Mouse (Mus musculus) E14TG2a.4 (cell line): ENCODE measurements around the gene Rbm38.
A peak's percentile ranks its signal among the peaks of the same experiment; 100 is the strongest.

Experiments
- H3K27me3 ChIP-seq: 2 replicates; pipeline ENCODE4 v1.6.1; 2014; ENCODE audit warnings: low read length, control low read depth; ENCODE audit not compliant: insufficient read depth
- H3K36me3 ChIP-seq: 2 replicates; pipeline ENCODE4 v1.6.1; 2014; ENCODE audit warnings: low read length, control low read depth; ENCODE audit not compliant: insufficient read depth
- H3K4me1 ChIP-seq: replicated peaks from 2 replicates; pipeline ENCODE4 v1.6.1; 2014; ENCODE audit warnings: low read depth, low read length, control low read depth
- H3K4me3 ChIP-seq: replicated peaks from 2 replicates; pipeline ENCODE4 v1.5.1; 2014; ENCODE audit warnings: mild to moderate bottlenecking, low read length
- H3K9me3 ChIP-seq: 2 replicates; pipeline ENCODE4 v1.6.1; 2014; ENCODE audit warnings: low read length, control low read depth
- CTCF ChIP-seq: conservative IDR thresholded peaks from 2 replicates; pipeline ENCODE4 v1.5.1; 2014; ENCODE audit warnings: low read length
- NANOG ChIP-seq: IDR thresholded peaks from 2 replicates; pipeline ENCODE4 v1.6.1; 2014; ENCODE audit warnings: borderline replicate concordance, low read length, mixed read lengths
- POU5F1 ChIP-seq: IDR thresholded peaks from 2 replicates; pipeline ENCODE4 v1.6.1; 2014; ENCODE audit warnings: low read length, borderline replicate concordance

Rbm38 gene

GRCm38 (mm10) chr2:172979666-172980345, 40.5 kb upstream of the Rbm38 start:
- TF ChIP-seq POU5F1 (no peak), CTCF (peak; percentile 12), NANOG (no peak)
- peaks cover 5% of the 10 kb centered on the region for H3K9me3 ChIP-seq
- peaks cover 23% of the 10 kb centered on the region for H3K4me1 ChIP-seq
- H3K27me3 ChIP-seq = peaks cover 41% of the 10 kb centered on the region
- no peaks in the 10 kb centered on the region for H3K36me3 ChIP-seq
- H3K4me3 ChIP-seq = no peak overlapping the region; the same call in 1 of the 2 replicates

DNA sequence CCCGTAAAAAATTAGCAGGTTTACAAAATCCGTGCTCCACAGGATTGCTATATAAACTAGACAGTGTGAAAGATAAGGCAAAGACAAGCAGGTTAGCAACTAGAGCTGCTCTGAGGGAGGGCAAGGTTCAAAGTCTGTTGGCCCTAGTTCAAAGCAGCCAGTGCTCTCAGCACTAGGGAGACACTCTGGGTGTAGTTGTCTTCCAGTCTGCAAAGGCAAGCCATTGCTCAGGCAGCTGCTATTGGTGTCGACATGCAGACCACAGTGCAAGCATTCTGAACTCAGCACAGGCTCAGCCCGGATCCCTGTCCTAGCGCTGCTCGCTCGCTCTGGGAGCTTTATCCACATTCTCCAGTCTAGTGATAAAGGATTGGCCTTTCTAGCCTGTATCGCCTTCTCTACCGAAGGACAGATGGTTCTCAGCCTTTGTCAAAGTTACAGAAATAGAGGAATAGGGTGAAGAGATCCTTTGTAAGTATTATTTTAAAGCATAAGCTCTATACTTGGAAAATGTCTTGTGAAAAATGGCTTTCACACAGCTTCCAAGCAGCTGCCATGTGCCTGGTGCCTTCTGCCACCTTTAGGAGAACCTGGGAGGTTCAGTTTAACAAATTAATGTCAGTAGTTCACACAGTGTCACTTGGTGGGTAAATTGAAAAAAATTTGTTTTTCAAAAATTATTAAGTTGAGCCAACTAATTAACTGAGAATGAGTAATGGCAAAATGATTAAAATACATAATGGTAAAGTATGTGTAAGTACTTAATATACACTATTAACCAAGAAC, 37.3 kb upstream of the Rbm38 start:
- H3K9me3 ChIP-seq = peaks cover 5% of the 10 kb centered on the region
- H3K36me3 ChIP-seq = no peaks in the 10 kb centered on the region
- TF ChIP-seq NANOG = no peak
- TF ChIP-seq POU5F1 = no peak
- no peak for TF ChIP-seq CTCF

DNA sequence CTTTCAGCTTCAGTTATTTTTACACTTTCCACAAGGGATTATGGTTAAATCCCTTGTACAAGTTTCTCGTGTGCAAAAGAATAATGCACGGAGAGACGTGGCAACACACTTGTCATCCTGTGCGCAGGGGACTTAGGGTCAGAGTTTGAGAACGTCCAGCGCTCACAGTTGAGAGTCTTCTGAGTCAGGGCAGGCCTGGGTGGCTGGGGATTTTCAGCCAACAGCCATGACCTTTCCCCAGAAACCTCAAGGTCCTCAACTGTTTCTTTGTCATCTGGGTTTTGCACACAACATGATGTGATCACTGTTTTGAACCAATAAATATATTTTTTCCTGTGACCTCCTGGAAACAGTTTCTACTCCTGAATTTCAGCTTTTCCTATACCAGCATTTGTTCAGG, 30.1 kb upstream of the Rbm38 start:
- H3K4me3 ChIP-seq = no peak overlapping the region
- peaks cover 25% of the 10 kb centered on the region for H3K27me3 ChIP-seq
- no peaks in the 10 kb centered on the region for H3K4me1 ChIP-seq
- no peaks in the 10 kb centered on the region for H3K36me3 ChIP-seq
- no peak for TF ChIP-seq CTCF
- no peak for TF ChIP-seq NANOG
- TF ChIP-seq POU5F1 = no peak
- H3K9me3 ChIP-seq = no peaks in the 10 kb centered on the region

More for the DNA sequence above, 37.3 kb upstream of the Rbm38 start:
- Histone ChIP-seq H3K4me1 (peaks cover 3% of the 10 kb centered on the region), H3K4me3 (no peak overlapping the region), H3K27me3 (peaks cover 34% of the 10 kb centered on the region)

- TF ChIP-seq CTCF (peak; percentile 68), POU5F1 (no peak)
- H3K9me3 ChIP-seq = no peaks in the 10 kb centered on the region
- H3K36me3 ChIP-seq = peaks cover 2% of the 10 kb centered on the region
- H3K27me3 ChIP-seq = no peaks in the 10 kb centered on the region
- H3K4me3 ChIP-seq = no peak overlapping the region
- peaks cover 13% of the 10 kb centered on the region for H3K4me1 ChIP-seq
These were observed 24.1 kb upstream of the Rbm38 start for GRCm38 (mm10) chr2:172996207-172996606.

- Histone ChIP-seq H3K4me1 (peaks cover 25% of the 10 kb centered on the region), H3K36me3 (peaks cover 13% of the 10 kb centered on the region), H3K9me3 (no peaks in the 10 kb centered on the region), H3K27me3 (no peaks in the 10 kb centered on the region), H3K4me3 (no peak overlapping the region)
- TF ChIP-seq CTCF = no peak
- no peak for TF ChIP-seq NANOG
- TF ChIP-seq POU5F1 = no peak
These were observed 22.6 kb upstream of the Rbm38 start for GRCm38 (mm10) chr2:172997748-172998147.

GRCm38 (mm10) chr2:172998478-172998877, 21.8 kb upstream of the Rbm38 start:
- Histone ChIP-seq H3K36me3 (peaks cover 21% of the 10 kb centered on the region), H3K4me1 (peaks cover 31% of the 10 kb centered on the region), H3K4me3 (no peak overlapping the region), H3K9me3 (no peaks in the 10 kb centered on the region), H3K27me3 (no peaks in the 10 kb centered on the region)
- no peak for TF ChIP-seq CTCF
- TF ChIP-seq NANOG = no peak

DNA sequence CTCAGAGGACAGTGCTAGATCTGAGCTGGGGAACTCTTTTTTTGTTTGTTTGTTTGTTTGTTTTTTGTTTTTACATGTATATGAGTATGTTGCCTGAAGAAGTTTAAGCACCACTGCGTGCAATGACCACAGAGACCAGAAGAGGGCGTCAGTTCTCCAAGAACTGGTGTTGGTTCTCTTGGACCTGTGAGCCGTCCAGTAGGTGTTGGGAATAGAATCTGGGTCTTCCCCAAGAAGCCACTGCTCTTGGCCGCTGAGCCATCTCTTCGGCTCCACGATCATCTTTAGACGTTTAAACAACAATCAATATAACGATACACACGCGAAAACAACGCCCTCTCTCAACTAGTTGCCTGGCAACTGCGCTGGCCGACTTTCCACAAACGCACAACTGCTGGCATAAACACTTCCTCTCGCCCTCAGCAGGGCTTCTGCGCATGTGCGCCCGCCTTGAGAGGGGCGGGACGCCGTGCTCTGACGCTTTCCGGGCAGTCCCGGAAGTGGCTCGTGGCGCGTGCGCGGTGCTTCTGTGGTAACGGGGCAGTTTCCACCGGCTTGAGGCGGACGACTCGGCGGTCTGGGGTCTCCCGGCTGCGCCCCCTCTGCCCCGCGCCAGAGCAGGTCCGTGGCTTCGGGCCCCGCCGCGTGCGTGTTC, 20.5 kb upstream of the Rbm38 start, which contains the start of gene Rae1:
TSS of gene Rae1 (plus strand) at position 488 of the 655 bp plus-strand sequence.
- H3K27me3 ChIP-seq = no peaks in the 10 kb centered on the region
- peaks cover 34% of the 10 kb centered on the region for H3K36me3 ChIP-seq
- H3K4me3 ChIP-seq = peak within 1 kb of the TSS; percentile 90
- no peaks in the 10 kb centered on the region for H3K9me3 ChIP-seq
- peaks cover 42% of the 10 kb centered on the region for H3K4me1 ChIP-seq
- no peak for TF ChIP-seq NANOG
- TF ChIP-seq CTCF = peak; percentile 90

- Histone ChIP-seq H3K36me3 (peaks cover 39% of the 10 kb centered on the region), H3K4me1 (peaks cover 47% of the 10 kb centered on the region), H3K27me3 (no peaks in the 10 kb centered on the region), H3K9me3 (no peaks in the 10 kb centered on the region), H3K4me3 (peak overlapping the region; percentile 90)
- TF ChIP-seq POU5F1 = no peak
- TF ChIP-seq CTCF = no peak
- TF ChIP-seq NANOG = no peak
These were observed 20.0 kb upstream of the Rbm38 start for GRCm38 (mm10) chr2:173000285-173000652.
